Mouse (Mus musculus): Measurements from ENCODE around the gene Mrpl48. TPM values are rescaled to one million over a fixed set of nuclear protein-coding genes. Genes with fewer than 3 reads are reported as not detected.
A peak's percentile ranks its signal among the peaks of the same experiment; 100 is the strongest.
"Not testable (repeated sequence)": the region's sequence is repeated elsewhere in the genome, so short reads cannot be mapped to it uniquely, and the experiment has no call there.

Gene Mrpl48
- polyA plus RNA-seq, 1 experiment, result 7.8 TPM

- H3K27ac ChIP-seq (ENCODE audit: insufficient read depth, low read depth, low read length), result no peak overlapping the region
- H3K4me3 ChIP-seq (ENCODE audit: low read depth, low read length), result no peak overlapping the region
- no peaks in the 10 kb centered on the region for H3K27me3 ChIP-seq (ENCODE audit: control insufficient read depth, insufficient read depth, low read length)
- peaks cover 11% of the 10 kb centered on the region for H3K36me3 ChIP-seq (ENCODE audit: control insufficient read depth, insufficient read depth, low read length)
- no peaks in the 10 kb centered on the region for H3K4me1 ChIP-seq (ENCODE audit: control insufficient read depth, insufficient read depth, insufficient read length, low read length)
- TF ChIP-seq POLR2A (IDR thresholded peaks at IDR 0.05; ENCODE audit: low read depth, low read length) (no peak), CTCF (IDR thresholded peaks at IDR 0.05; ENCODE audit: extremely low read depth, insufficient read length, insufficient replicate concordance, low read depth, low read length) (no peak)
Observed at GRCm38 (mm10) chr7:100569907-100570306, 38.2 kb downstream of the Mrpl48 start.

GRCm38 (mm10) chr7:100567238-100567637 is 40.9 kb downstream of the Mrpl48 start:
- not testable (repeated sequence) for H3K27me3 ChIP-seq (ENCODE audit: control insufficient read depth, insufficient read depth, low read length); H3K4me3 ChIP-seq (ENCODE audit: low read depth, low read length); H3K27ac ChIP-seq (ENCODE audit: insufficient read depth, low read depth, low read length); H3K4me1 ChIP-seq (ENCODE audit: control insufficient read depth, insufficient read depth, insufficient read length, low read length)
- WGBS, result 88% methylated on average over 5 of the region's 5 CpGs
- H3K36me3 ChIP-seq (ENCODE audit: control insufficient read depth, insufficient read depth, low read length), result peaks cover 14% of the 10 kb centered on the region

- WGBS, result 67% methylated on average over 11 of the region's 11 CpGs
- Histone ChIP-seq H3K27ac (ENCODE audit: insufficient read depth, low read depth, low read length) (0 out of 2 replicates have a peak overlapping the region, but pooled peaks have one; percentile 11), H3K4me1 (ENCODE audit: control insufficient read depth, insufficient read depth, insufficient read length, low read length) (peaks cover 9% of the 10 kb centered on the region; the same call in 1 of the 2 replicates), H3K27me3 (ENCODE audit: control insufficient read depth, insufficient read depth, low read length) (no peaks in the 10 kb centered on the region), H3K36me3 (ENCODE audit: control insufficient read depth, insufficient read depth, low read length) (peaks cover 7% of the 10 kb centered on the region), H3K4me3 (ENCODE audit: low read depth, low read length) (no peak overlapping the region)
- TF ChIP-seq POLR2A (IDR thresholded peaks at IDR 0.05; ENCODE audit: low read depth, low read length) (no peak), CTCF (IDR thresholded peaks at IDR 0.05; ENCODE audit: extremely low read depth, insufficient read length, insufficient replicate concordance, low read depth, low read length) (no peak)
Observed at GRCm38 (mm10) chr7:100561861-100562587, 46.1 kb downstream of the Mrpl48 start.

GRCm38 (mm10) chr7:100559331-100559730 is 48.8 kb downstream of the Mrpl48 start:
- TF ChIP-seq CTCF (IDR thresholded peaks at IDR 0.05; ENCODE audit: extremely low read depth, insufficient read length, insufficient replicate concordance, low read depth, low read length), result no peak
- TF ChIP-seq POLR2A (IDR thresholded peaks at IDR 0.05; ENCODE audit: low read depth, low read length), result no peak
- Histone ChIP-seq H3K27ac (ENCODE audit: insufficient read depth, low read depth, low read length) (no peak overlapping the region; the same call in 1 of the 2 replicates), H3K36me3 (ENCODE audit: control insufficient read depth, insufficient read depth, low read length) (peaks cover 3% of the 10 kb centered on the region), H3K4me1 (ENCODE audit: control insufficient read depth, insufficient read depth, insufficient read length, low read length) (peaks cover 15% of the 10 kb centered on the region), H3K4me3 (ENCODE audit: low read depth, low read length) (no peak overlapping the region), H3K27me3 (ENCODE audit: control insufficient read depth, insufficient read depth, low read length) (no peaks in the 10 kb centered on the region)
- WGBS, result 48% methylated on average over 4 of the region's 4 CpGs

GRCm38 (mm10) chr7:100557241-100557640 is 50.9 kb downstream of the Mrpl48 start:
- 61% methylated on average over 5 of the region's 5 CpGs for WGBS
- H3K36me3 ChIP-seq (ENCODE audit: control insufficient read depth, insufficient read depth, low read length), result no peaks in the 10 kb centered on the region
- no peaks in the 10 kb centered on the region for H3K27me3 ChIP-seq (ENCODE audit: control insufficient read depth, insufficient read depth, low read length)
- H3K4me3 ChIP-seq (ENCODE audit: low read depth, low read length), result no peak overlapping the region
- TF ChIP-seq POLR2A (IDR thresholded peaks at IDR 0.05; ENCODE audit: low read depth, low read length), result no peak
- TF ChIP-seq CTCF (IDR thresholded peaks at IDR 0.05; ENCODE audit: extremely low read depth, insufficient read length, insufficient replicate concordance, low read depth, low read length), result no peak
- H3K27ac ChIP-seq (ENCODE audit: insufficient read depth, low read depth, low read length), result no peak overlapping the region
- H3K4me1 ChIP-seq (ENCODE audit: control insufficient read depth, insufficient read depth, insufficient read length, low read length), result peaks cover 15% of the 10 kb centered on the region

GRCm38 (mm10) chr7:100555431-100555951 is 52.6 kb downstream of the Mrpl48 start:
- peak overlapping the region; percentile 83 for H3K27ac ChIP-seq (ENCODE audit: insufficient read depth, low read depth, low read length)
- WGBS, result 41% methylated on average over 13 of the region's 13 CpGs

GRCm38 (mm10) chr7:100554939-100555338 is 53.2 kb downstream of the Mrpl48 start:
- Histone ChIP-seq H3K27me3 (ENCODE audit: control insufficient read depth, insufficient read depth, low read length) (no peaks in the 10 kb centered on the region), H3K4me3 (ENCODE audit: low read depth, low read length) (no peak overlapping the region), H3K27ac (ENCODE audit: insufficient read depth, low read depth, low read length) (peak overlapping the region; percentile 13), H3K36me3 (ENCODE audit: control insufficient read depth, insufficient read depth, low read length) (peaks cover 3% of the 10 kb centered on the region; the same call in 1 of the 2 replicates), H3K4me1 (ENCODE audit: control insufficient read depth, insufficient read depth, insufficient read length, low read length) (peaks cover 12% of the 10 kb centered on the region)
- no peak for TF ChIP-seq CTCF (IDR thresholded peaks at IDR 0.05; ENCODE audit: extremely low read depth, insufficient read length, insufficient replicate concordance, low read depth, low read length)
- no peak; the same call in 1 of the 2 replicates for TF ChIP-seq POLR2A (IDR thresholded peaks at IDR 0.05; ENCODE audit: low read depth, low read length)
- WGBS, result 34% methylated on average over 5 of the region's 5 CpGs

More at GRCm38 (mm10) chr7:100555431-100555951, 52.6 kb downstream of the Mrpl48 start:
- TF ChIP-seq CTCF (IDR thresholded peaks at IDR 0.05; ENCODE audit: extremely low read depth, insufficient read length, insufficient replicate concordance, low read depth, low read length), result no peak
- no peak for TF ChIP-seq POLR2A (IDR thresholded peaks at IDR 0.05; ENCODE audit: low read depth, low read length)
- Histone ChIP-seq H3K27me3 (ENCODE audit: control insufficient read depth, insufficient read depth, low read length) (no peaks in the 10 kb centered on the region), H3K4me1 (ENCODE audit: control insufficient read depth, insufficient read depth, insufficient read length, low read length) (peaks cover 12% of the 10 kb centered on the region), H3K36me3 (ENCODE audit: control insufficient read depth, insufficient read depth, low read length) (0 out of 2 replicates have a peak, but pooled peaks cover 2% of the 10 kb centered on the region), H3K4me3 (ENCODE audit: low read depth, low read length) (no peak overlapping the region)
